Mouse (Mus musculus) v-Abl transformed pro-B cells (cell line): ENCODE data around the gene Lrrc1.

Experiments used
- in situ Hi-C, 2 experiments: fragments of 400-800 bp; cut with MboI; formaldehyde crosslinking; loops; one replicate each; pipeline ENCODE4 v1.15.1; 2025; ENCODE audit not compliant: unreplicated experiment in 2 of 2

Lrrc1 gene

GRCm38 (mm10) chr9:77543351-77544321 lies 1.0 kb downstream of the Lrrc1 start:
- in situ Hi-C loops = no loop called here

- in situ Hi-C loops = no loop called here
These were observed 3.1 kb downstream of the Lrrc1 start for GRCm38 (mm10) chr9:77541556-77541955.

- in situ Hi-C loops = no loop called here
These were observed 5.4 kb downstream of the Lrrc1 start for GRCm38 (mm10) chr9:77539232-77539631.

- in situ Hi-C loops = no loop called here
These were observed 7.3 kb downstream of the Lrrc1 start for GRCm38 (mm10) chr9:77537357-77537756.

- in situ Hi-C loops = no loop called here
These were observed 7.8 kb downstream of the Lrrc1 start for GRCm38 (mm10) chr9:77536832-77537231.

- in situ Hi-C loops = no loop called here
These were observed 8.4 kb downstream of the Lrrc1 start for GRCm38 (mm10) chr9:77536286-77536685.

GRCm38 (mm10) chr9:77535021-77535744 lies 9.5 kb downstream of the Lrrc1 start:
- in situ Hi-C loops = no loop called here

GRCm38 (mm10) chr9:77528379-77529041 lies 16.2 kb downstream of the Lrrc1 start:
- in situ Hi-C loops = no loop called here

GRCm38 (mm10) chr9:77527170-77527569 lies 17.5 kb downstream of the Lrrc1 start:
- in situ Hi-C loops = no loop called here

GRCm38 (mm10) chr9:77526715-77527114 lies 18.0 kb downstream of the Lrrc1 start:
- in situ Hi-C loops = no loop called here

GRCm38 (mm10) chr9:77525595-77526295 lies 18.9 kb downstream of the Lrrc1 start:
- in situ Hi-C loops = no loop called here

GRCm38 (mm10) chr9:77523793-77524192 lies 20.9 kb downstream of the Lrrc1 start:
- in situ Hi-C loops = no loop called here

- in situ Hi-C loops = no loop called here
These were observed 22.2 kb downstream of the Lrrc1 start for GRCm38 (mm10) chr9:77522476-77522875.

GRCm38 (mm10) chr9:77519198-77519597 lies 25.5 kb downstream of the Lrrc1 start:
- in situ Hi-C loops = no loop called here

GRCm38 (mm10) chr9:77516782-77517364 lies 27.8 kb downstream of the Lrrc1 start:
- in situ Hi-C loops = no loop called here

GRCm38 (mm10) chr9:77513892-77514291 lies 30.8 kb downstream of the Lrrc1 start:
- in situ Hi-C loops = no loop called here

- in situ Hi-C loops = no loop called here
These were observed 32.5 kb downstream of the Lrrc1 start for GRCm38 (mm10) chr9:77512220-77512619.

- in situ Hi-C loops = no loop called here
These were observed 34.1 kb downstream of the Lrrc1 start for GRCm38 (mm10) chr9:77510574-77510973.

- in situ Hi-C loops = no loop called here
These were observed 36.8 kb downstream of the Lrrc1 start for GRCm38 (mm10) chr9:77507743-77508394.
